Mouse (Mus musculus) gonadal fat pad, adult 2 months (tissue): ENCODE data around the gene Hspb1. TPM values are rescaled to one million over a fixed set of nuclear protein-coding genes. Genes with fewer than 3 reads are reported as not detected.

ENCODE experiments used
- polyA plus RNA-seq: library from polyadenylated mRNA; depleted of rRNA; stranded (reverse); fragments of >200 nt; gene quantifications from 2 replicates; pipeline ENCODE4 v1.2.3, GENCODE M21; 2012; rRNA removed

The Hspb1 gene
- polyA plus RNA-seq, 1 experiment: 199 TPM

Other genes starting within 250 kb of the Hspb1 start
- gene Por, start 217.9 kb upstream of the Hspb1 start, polyA plus RNA-seq: 227 and 302 TPM in 2 replicates
- gene Tmem120a, start 143.5 kb upstream of the Hspb1 start, polyA plus RNA-seq: 118 and 209 TPM in 2 replicates
- gene Styxl1, start 109.5 kb upstream of the Hspb1 start, polyA plus RNA-seq: 1.9 and 2.7 TPM in 2 replicates
- 491 and 596 TPM in 2 replicates for gene Mdh2, start 109.4 kb upstream of the Hspb1 start, polyA plus RNA-seq
- gene Srrm3, start 81.0 kb upstream of the Hspb1 start, polyA plus RNA-seq: 0.04 and 0.08 TPM in 2 replicates
- gene Ywhag, start 46.7 kb downstream of the Hspb1 start, polyA plus RNA-seq: 138 and 165 TPM in 2 replicates
- 12.2 and 15.4 TPM in 2 replicates for gene Ssc4d, start 86.6 kb downstream of the Hspb1 start, polyA plus RNA-seq
- gene Zp3, start 92.2 kb downstream of the Hspb1 start, polyA plus RNA-seq: not detected in 2 replicates
- gene Dtx2, start 106.9 kb downstream of the Hspb1 start, polyA plus RNA-seq: 44.3 and 51.7 TPM in 2 replicates
- gene Upk3b, start 150.6 kb downstream of the Hspb1 start, polyA plus RNA-seq: 29.6 and 32.1 TPM in 2 replicates
- 0.99 and 1.1 TPM in 2 replicates for gene Upk3bl, start 166.6 kb downstream of the Hspb1 start, polyA plus RNA-seq
- gene Rasa4, start 196.0 kb downstream of the Hspb1 start, polyA plus RNA-seq: 11.2 and 12.8 TPM in 2 replicates
- gene Polr2j, start 228.7 kb downstream of the Hspb1 start, polyA plus RNA-seq: 91.4 and 107 TPM in 2 replicates
- gene Lrwd1, start 248.2 kb downstream of the Hspb1 start, polyA plus RNA-seq: 19.4 and 22.3 TPM in 2 replicates
- gene Alkbh4, start 248.2 kb downstream of the Hspb1 start, polyA plus RNA-seq: 10.8 and 11.2 TPM in 2 replicates